Mouse (Mus musculus): Measurements from ENCODE around the gene Atl1.

The Atl1 gene

GRCm38 (mm10) chr12:70005103-70005502, 112.7 kb downstream of the Atl1 start:
- DNase-seq (ENCODE audit: inconsistent age in 2 of 2, low spot score in 1 of 2) = no peak

- DNase-seq (ENCODE audit: inconsistent age in 2 of 2, low spot score in 1 of 2) = no peak
Observed at GRCm38 (mm10) chr12:70010356-70010755, 117.9 kb downstream of the Atl1 start.

- no peak for DNase-seq (ENCODE audit: inconsistent age in 2 of 2, low spot score in 1 of 2)
Observed at GRCm38 (mm10) chr12:70011681-70012080, 119.3 kb downstream of the Atl1 start.

GRCm38 (mm10) chr12:70015936-70016335, 123.5 kb downstream of the Atl1 start:
- DNase-seq (ENCODE audit: inconsistent age in 2 of 2, low spot score in 1 of 2) = no peak

Measured in adrenal gland, adult (tissue).